Mouse (Mus musculus) Muller cell, postnatal 12 days (primary cell): ENCODE data around the gene Nr6a1.

ENCODE experiments used
- DNase-seq: peaks from one replicate; pipeline ENCODE4 v3.0.0-alpha.2; 2015; ENCODE audit errors: inconsistent ontology term

Nr6a1 gene

DNA sequence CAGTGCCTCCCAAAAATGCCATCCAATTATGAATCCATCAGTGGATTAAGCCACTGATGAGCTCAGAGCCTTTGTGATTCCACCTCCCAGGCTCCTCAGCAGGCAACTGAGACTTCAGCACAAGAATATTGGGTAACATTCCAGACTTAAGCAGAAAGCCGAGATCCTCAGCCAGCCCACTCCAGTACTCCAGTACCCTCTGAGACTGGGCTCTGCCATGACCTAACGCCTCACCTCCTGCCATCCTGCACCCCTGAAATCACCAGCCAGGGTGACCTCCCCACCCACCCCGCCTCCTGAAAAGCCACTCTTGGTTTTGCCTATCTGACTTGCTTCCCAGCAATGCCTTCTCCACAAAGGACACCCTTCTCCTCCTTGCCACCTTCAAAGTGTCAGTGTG is 9.9 kb upstream of the Nr6a1 start:
- no peak for DNase-seq

GRCm38 (mm10) chr2:38936721-38937378 is 9.4 kb upstream of the Nr6a1 start:
- no peak for DNase-seq

GRCm38 (mm10) chr2:38934936-38935335 is 7.4 kb upstream of the Nr6a1 start:
- DNase-seq, result no peak

DNA sequence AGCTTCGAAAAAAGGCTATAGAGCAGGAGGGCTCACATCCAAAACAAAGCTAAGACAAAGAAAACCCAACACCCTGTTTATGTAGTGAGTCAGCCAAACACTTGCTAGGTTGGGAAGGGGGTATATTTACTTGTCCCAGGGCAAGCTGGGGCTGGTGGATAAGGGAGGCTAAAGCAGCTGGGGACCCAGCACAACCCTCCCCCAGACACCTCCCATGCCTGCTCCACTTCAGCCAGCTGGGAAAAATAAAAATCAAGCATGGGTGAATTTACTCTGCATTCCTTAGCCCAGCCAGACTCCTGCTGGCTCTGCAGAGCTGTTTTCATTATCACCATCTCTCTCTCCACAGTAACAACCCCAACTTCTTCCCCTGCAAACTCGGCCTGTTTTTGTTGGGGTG is 6.4 kb upstream of the Nr6a1 start:
- DNase-seq, result peak; percentile 78

GRCm38 (mm10) chr2:38931851-38932667 is 4.6 kb upstream of the Nr6a1 start, which contains the start of gene Olfml2a:
Olfml2a (plus strand) TSS chr2:38931978.
- peak; percentile 80 for DNase-seq

DNA sequence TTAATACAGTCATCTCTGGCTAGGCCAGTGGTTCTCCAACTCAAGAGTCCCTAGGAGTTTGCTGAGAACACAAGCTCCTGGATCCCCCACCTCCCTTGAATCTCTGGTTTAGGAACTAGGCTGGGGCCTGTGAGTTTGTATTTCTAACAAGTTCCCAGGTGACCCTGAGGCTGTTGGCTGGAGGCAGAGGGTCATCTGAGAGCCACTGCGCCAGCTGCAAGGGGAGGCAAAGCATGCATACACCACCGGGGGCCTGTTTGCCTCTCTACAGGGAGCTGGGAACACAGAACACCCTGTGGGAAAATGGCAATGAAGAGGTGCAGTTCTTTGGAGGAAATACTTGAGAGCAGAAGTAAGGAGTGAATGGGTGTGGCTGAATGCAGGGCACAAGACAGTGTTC is 2.8 kb upstream of the Nr6a1 start:
- DNase-seq, result no peak

GRCm38 (mm10) chr2:38926145-38926891 is 1.2 kb downstream of the Nr6a1 start:
- DNase-seq, result peak; percentile 98

DNA sequence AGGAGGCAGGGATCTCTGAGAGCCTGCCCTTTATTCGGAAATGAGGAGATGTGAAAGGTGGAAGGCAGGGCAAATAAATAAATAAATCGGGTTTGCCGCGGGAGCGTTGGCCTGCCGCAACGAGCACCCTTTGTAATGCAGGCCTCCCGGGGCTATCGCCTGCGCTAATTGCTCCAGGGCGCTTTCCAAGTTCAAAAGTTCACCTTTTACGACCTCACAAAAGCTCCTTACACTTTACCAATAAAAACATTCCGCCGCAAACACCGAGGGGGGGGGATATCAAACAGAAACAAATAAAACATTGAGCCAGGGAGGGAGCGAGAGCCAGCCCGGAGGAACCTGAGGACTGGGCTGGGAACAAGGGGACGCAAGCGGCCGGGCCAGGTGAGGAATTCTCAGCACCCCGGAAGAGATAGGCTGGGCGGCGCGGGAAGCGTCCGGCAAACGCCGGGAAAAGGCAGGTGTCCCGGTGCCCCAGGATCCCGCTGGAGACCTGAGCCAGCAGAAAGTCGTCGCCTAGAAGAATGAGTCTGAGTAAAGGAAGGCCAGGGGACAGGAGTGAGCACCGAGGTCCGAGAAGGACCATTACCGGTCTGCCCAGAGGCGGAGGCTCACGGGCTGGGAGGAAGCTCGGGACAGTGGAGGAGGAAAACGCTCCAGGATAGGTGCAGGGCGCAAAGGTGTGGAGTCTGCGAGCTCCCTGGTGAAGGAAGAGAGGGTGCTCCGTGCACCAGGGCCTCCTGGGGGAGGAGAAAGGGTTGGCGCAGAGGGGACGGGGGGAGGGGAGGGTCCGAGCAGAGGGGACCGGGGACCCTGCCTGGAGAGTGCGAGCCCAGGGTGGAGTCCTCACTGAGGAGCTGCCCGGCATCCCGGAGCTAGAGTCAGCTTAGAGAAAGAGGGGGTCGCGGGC is 2.1 kb downstream of the Nr6a1 start:
- DNase-seq, result peak; percentile 37

- no peak for DNase-seq
Measured at GRCm38 (mm10) chr2:38924571-38924970, 2.9 kb downstream of the Nr6a1 start.

- no peak for DNase-seq
Measured at GRCm38 (mm10) chr2:38923911-38924310, 3.6 kb downstream of the Nr6a1 start.

- no peak for DNase-seq
Measured at GRCm38 (mm10) chr2:38923471-38923870, 4.0 kb downstream of the Nr6a1 start.

DNA sequence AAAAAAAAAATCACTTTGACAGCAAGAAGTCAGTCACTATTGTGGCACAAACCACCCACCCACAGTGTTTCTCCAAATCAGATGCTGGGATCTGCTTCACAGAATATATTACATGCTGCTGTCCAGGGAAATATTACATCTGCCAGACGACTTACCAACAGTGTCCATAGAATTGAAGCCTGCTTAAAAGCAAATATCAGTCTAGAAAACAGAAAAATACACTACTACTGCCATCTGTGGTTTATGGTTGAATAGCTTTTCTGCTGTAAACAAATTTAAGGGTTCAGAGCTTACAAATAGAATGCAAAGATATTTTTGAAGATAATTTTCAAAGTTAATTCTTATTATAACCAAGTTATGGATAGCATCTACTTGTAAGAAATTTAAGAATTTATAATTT is 6.1 kb downstream of the Nr6a1 start:
- DNase-seq, result no peak

DNA sequence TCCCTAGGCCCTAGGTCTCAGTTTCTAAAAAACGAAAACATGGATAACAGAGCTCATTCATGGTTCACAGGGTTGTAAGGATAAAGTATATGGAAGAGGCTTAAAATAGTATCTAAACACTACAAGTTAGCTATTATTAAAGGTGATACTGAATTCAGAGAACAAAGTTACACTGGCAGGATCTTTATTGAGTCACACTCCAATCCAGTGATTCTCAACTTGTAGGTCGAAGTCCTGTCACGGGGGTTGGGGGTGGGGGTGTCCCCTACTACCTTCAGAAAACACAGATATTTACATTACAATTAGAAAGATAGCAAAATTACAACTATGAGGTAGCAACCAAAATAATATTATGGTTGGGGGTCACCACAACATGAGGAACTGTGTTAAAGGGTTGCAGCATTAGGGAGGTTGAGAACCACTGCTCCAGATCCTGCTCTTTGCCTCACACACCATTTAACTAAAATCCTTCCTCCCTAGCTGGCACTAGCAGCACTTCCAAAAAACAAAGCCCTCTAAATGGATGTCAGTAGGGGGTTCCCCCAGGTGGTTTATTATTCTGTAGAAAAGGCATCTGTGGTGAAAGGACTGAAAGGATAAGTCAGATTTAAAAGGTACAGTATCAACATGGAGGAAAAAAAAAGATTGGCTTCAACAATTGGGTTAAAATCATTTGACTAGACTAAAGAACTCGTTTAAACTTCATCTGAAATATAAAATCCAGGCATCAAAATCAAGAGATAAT is 10.4 kb downstream of the Nr6a1 start:
- DNase-seq, result no peak

DNA sequence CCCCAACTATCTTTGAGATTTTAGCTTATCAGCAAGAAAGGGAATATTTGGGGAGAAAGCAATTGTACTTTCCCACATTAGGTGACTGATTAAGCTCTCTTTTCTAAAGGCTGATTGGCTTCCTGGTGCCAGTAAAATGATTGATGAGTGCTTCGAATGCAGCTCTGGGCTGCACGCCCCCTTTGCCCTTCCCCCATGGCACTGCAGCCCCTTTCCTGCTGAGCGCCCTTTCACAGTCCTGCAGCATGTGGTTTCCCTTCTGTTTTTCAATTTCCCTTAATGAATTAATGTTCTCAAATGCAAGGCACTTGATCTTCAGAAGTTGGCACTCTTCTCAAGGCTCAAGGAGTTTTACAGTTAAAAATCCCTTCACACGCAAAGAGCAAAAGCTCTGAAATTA is 12.5 kb downstream of the Nr6a1 start:
- DNase-seq, result no peak

- no peak for DNase-seq
Measured at GRCm38 (mm10) chr2:38914517-38914916, 13.0 kb downstream of the Nr6a1 start.

- no peak for DNase-seq
Measured at GRCm38 (mm10) chr2:38908604-38909003, 18.9 kb downstream of the Nr6a1 start.

DNA sequence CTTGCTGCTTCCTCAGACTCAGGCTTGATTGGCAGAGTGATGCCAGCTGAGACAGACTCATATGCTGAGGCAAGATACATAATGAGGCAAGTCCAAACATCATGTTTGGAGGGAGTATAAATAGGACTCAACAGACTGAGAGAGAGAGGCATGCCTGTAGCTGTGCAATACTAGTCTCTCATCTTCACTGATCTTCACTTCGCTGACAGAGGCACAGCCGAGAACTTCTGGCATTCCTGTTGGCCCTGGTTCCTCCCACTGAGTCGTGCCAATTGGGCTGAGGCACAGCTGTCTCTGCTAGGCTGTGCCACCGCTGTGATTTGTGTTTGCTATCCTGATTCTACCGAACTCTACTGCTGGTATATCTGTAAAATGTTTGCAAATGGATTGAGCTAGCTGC is 21.4 kb downstream of the Nr6a1 start:
- no peak for DNase-seq

GRCm38 (mm10) chr2:38904290-38904689 is 23.2 kb downstream of the Nr6a1 start:
- DNase-seq, result no peak

- no peak for DNase-seq
Measured at GRCm38 (mm10) chr2:38902866-38903265, 24.6 kb downstream of the Nr6a1 start.

- DNase-seq, result no peak
Measured at GRCm38 (mm10) chr2:38880907-38881672, 46.4 kb downstream of the Nr6a1 start.
